Mouse (Mus musculus) telencephalon, adult 2 months (tissue): ENCODE measurements at regions not wholly inside any gene's neighbourhood (a gene's known extent, or its start where the extent isn't known, plus 50 kb on each side); places are given as distances from the start of the nearest gene placed in this dataset.

ENCODE experiments used
- DNase-seq: peaks from one replicate; pipeline ENCODE4 v3.0.0-alpha.2; 2011; ENCODE audit warnings: low read depth, low spot score

DNA sequence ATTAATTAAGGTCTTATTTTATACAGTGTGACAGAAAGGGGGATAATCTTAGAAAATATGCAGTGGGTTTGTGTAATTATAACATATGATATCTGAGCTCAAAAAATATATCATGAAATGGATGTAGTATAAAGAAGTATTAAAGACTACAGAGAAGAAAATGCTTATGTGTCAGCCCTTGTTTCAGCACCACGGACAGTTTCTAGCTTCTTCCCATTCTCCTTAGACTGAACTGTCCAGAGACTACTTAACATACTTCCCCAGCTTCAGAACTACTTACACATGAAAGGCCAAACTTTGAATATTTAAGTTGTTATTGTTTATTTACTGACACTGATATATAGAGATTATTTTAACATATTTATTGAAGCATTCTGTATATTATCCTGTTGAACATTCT lies 578.4 kb downstream of the Nsun3 start:
- no peak for DNase-seq

- peak; percentile 55 for DNase-seq
Observed at GRCm38 (mm10) chr16:62182988-62183387, 603.6 kb downstream of the Nsun3 start.
